Mouse (Mus musculus) layer of hippocampus, adult 9-10 months (tissue): ENCODE measurements around the gene D5Ertd579e.

Experiments used
- DNase-seq: peaks from one replicate; pipeline ENCODE4 v3.0.0; 2022; ENCODE audit warnings: low spot score

D5Ertd579e gene

GRCm38 (mm10) chr5:36720710-36721375 lies 25.0 kb upstream of the D5Ertd579e start:
- no peak for DNase-seq

GRCm38 (mm10) chr5:36720219-36720618 lies 24.4 kb upstream of the D5Ertd579e start:
- DNase-seq, result no peak

GRCm38 (mm10) chr5:36719601-36720000 lies 23.8 kb upstream of the D5Ertd579e start:
- DNase-seq, result no peak

- DNase-seq, result no peak
These were observed 23.3 kb upstream of the D5Ertd579e start for GRCm38 (mm10) chr5:36719135-36719534.

- no peak for DNase-seq
These were observed 22.1 kb upstream of the D5Ertd579e start for GRCm38 (mm10) chr5:36717889-36718288.

- no peak for DNase-seq
These were observed 21.0 kb upstream of the D5Ertd579e start for GRCm38 (mm10) chr5:36716816-36717215.

- DNase-seq, result no peak
These were observed 19.0 kb upstream of the D5Ertd579e start for GRCm38 (mm10) chr5:36714832-36715231.

GRCm38 (mm10) chr5:36713693-36714092 lies 17.9 kb upstream of the D5Ertd579e start:
- DNase-seq, result no peak

GRCm38 (mm10) chr5:36712553-36713534 lies 17.0 kb upstream of the D5Ertd579e start:
- no peak for DNase-seq

- no peak for DNase-seq
These were observed 16.0 kb upstream of the D5Ertd579e start for GRCm38 (mm10) chr5:36711863-36712262.

- no peak for DNase-seq
These were observed 10.0 kb upstream of the D5Ertd579e start for GRCm38 (mm10) chr5:36705792-36706191.

GRCm38 (mm10) chr5:36705390-36705789 lies 9.6 kb upstream of the D5Ertd579e start:
- DNase-seq, result no peak

- DNase-seq, result no peak
These were observed 8.9 kb upstream of the D5Ertd579e start for GRCm38 (mm10) chr5:36704684-36705083.

GRCm38 (mm10) chr5:36700939-36701620 lies 5.3 kb upstream of the D5Ertd579e start:
- DNase-seq, result no peak

GRCm38 (mm10) chr5:36698689-36699088 lies 2.9 kb upstream of the D5Ertd579e start:
- no peak for DNase-seq

- no peak for DNase-seq
These were observed 2.3 kb upstream of the D5Ertd579e start for GRCm38 (mm10) chr5:36698067-36698670.

GRCm38 (mm10) chr5:36696504-36697300 lies 878 bp upstream of the D5Ertd579e start:
- no peak for DNase-seq

- DNase-seq, result no peak
These were observed 819 bp downstream of the D5Ertd579e start for GRCm38 (mm10) chr5:36695005-36695404.

- no peak for DNase-seq
These were observed 2.2 kb downstream of the D5Ertd579e start for GRCm38 (mm10) chr5:36693651-36694050.

- DNase-seq, result no peak
These were observed 4.4 kb downstream of the D5Ertd579e start for GRCm38 (mm10) chr5:36691423-36691822.

- DNase-seq, result no peak
These were observed 10.7 kb downstream of the D5Ertd579e start for GRCm38 (mm10) chr5:36685170-36685569.
